Mouse (Mus musculus) small intestine, adult 2 months (tissue): ENCODE data around the gene Ptprs. TPM values are rescaled to one million over a fixed set of nuclear protein-coding genes. Genes with fewer than 3 reads are reported as not detected.

ENCODE experiments used
- H3K27ac ChIP-seq: fragments of 200-500 bp; 2 replicates; pipeline ENCODE4 v1.5.1; 2012; ENCODE audit warnings: low read depth, low read length, control low read depth, inconsistent platforms; ENCODE audit not compliant: insufficient read depth
- H3K27me3 ChIP-seq: fragments of 200-500 bp; 2 replicates; pipeline ENCODE4 v1.6.1; 2012; ENCODE audit warnings: mild to moderate bottlenecking, moderate library complexity, low read length, inconsistent platforms; ENCODE audit not compliant: control insufficient read depth, insufficient read depth
- H3K36me3 ChIP-seq: fragments of 200-500 bp; 2 replicates; pipeline ENCODE4 v1.6.1; 2012; ENCODE audit warnings: mild to moderate bottlenecking, low read length, control low read depth, inconsistent platforms; ENCODE audit not compliant: control insufficient read depth, insufficient read depth
- H3K4me1 ChIP-seq: fragments of 200-500 bp; 2 replicates; pipeline ENCODE4 v1.6.1; 2012; ENCODE audit warnings: low read length, inconsistent platforms, mixed read lengths; ENCODE audit not compliant: control insufficient read depth, insufficient read depth, insufficient read length
- H3K4me3 ChIP-seq: fragments of 200-500 bp; 2 replicates; pipeline ENCODE4 v1.5.1; 2012; ENCODE audit warnings: low read depth, mild to moderate bottlenecking, control low read depth, inconsistent platforms, low read length, moderate library complexity
- CTCF ChIP-seq: fragments of 200-500 bp; IDR thresholded peaks from 2 replicates; pipeline ENCODE4 v1.5.1; 2012; ENCODE audit warnings: low read depth, mild to moderate bottlenecking, control low read depth, inconsistent platforms, low read length, moderate library complexity, mixed read lengths; ENCODE audit not compliant: insufficient replicate concordance, insufficient read length; ENCODE audit errors: extremely low read depth
- POLR2A ChIP-seq: fragments of 200-500 bp; IDR thresholded peaks from 2 replicates; pipeline ENCODE4 v1.6.1; 2012; ENCODE audit warnings: low read depth, mild to moderate bottlenecking, control low read depth, inconsistent platforms, low read length, moderate library complexity
- WGBS: fragments of 180-500 bp; shearing (Covaris S2); methylation state at CpG from one replicate; pipeline ENCODE4 v1.1.7; 2018; 5-methylcytosine and 5-hydroxymethylcytosine counted together
- polyA plus RNA-seq: library from polyadenylated mRNA; depleted of rRNA; stranded (reverse); fragments of >200 nt; gene quantifications from 2 replicates; pipeline ENCODE4 v1.2.3, GENCODE M21; 2012

Ptprs gene
- polyA plus RNA-seq, 1 experiment, result 54.1 TPM

DNA sequence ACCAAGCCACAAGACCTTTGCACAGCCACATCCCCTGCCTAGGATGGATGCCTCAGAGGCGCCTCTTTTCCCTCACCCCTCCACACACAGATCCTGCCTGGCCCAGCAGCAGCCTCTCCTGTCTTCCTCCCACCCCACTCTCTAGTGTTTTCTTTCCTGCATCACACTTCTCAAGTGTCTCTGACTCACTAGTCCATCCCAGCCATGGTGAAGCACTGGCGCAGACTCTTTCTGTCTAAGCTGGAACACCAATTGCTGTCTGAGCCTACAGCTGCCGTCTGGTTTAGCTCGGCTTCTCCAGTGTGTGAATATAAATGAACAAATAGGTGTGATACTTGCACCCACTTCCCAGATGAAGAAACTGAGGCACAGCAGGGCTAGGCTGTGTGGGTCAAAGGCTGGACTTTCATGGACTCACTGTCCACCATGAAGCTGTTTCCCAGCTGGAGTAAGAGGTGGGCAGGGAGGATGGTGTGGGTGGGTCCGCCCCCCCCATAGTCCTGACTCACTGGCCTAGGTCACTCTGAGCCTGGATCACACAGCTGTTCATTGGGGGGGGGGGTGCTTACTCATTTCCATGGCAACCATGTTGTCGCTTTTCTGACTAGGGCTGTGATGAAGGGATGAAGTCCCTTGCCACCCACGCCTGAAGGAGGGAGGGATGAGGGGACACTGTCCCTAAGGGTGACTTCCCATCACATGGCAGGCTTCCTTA is 14.3 kb upstream of the Ptprs start:
- whole genome bisulfite sequencing, result 78% methylated on average over 7 of the region's 7 CpGs
- Histone ChIP-seq H3K27me3 (no peaks in the 10 kb centered on the region), H3K4me1 (no peaks in the 10 kb centered on the region), H3K4me3 (no peak overlapping the region), H3K36me3 (no peaks in the 10 kb centered on the region), H3K27ac (no peak overlapping the region)
- TF ChIP-seq CTCF (no peak), POLR2A (no peak)

DNA sequence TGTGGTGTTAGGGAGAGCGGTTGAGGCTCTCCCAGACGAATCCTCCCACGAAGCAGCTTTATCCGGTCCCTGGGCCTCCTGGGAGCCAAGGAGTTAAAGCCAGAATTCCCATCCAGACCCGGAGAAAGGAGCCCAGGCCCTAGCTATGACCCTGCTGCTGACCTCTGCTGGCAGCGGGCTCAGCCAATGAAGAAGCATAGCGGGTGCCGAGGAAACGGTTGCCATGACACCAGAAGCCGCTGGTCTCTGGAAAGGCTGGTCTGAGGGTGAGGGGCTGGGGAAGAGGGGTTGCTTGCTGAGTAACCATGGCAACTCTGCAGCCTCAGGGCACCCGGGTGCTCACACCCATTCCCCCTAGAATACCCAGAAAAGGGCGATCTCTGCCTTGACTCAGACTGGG is 11.7 kb upstream of the Ptprs start:
- Histone ChIP-seq H3K27me3 (no peaks in the 10 kb centered on the region), H3K36me3 (no peaks in the 10 kb centered on the region), H3K27ac (no peak overlapping the region), H3K4me1 (no peaks in the 10 kb centered on the region), H3K4me3 (no peak overlapping the region)
- WGBS, result 32% methylated on average over 12 of the region's 12 CpGs
- TF ChIP-seq CTCF (no peak), POLR2A (no peak)

DNA sequence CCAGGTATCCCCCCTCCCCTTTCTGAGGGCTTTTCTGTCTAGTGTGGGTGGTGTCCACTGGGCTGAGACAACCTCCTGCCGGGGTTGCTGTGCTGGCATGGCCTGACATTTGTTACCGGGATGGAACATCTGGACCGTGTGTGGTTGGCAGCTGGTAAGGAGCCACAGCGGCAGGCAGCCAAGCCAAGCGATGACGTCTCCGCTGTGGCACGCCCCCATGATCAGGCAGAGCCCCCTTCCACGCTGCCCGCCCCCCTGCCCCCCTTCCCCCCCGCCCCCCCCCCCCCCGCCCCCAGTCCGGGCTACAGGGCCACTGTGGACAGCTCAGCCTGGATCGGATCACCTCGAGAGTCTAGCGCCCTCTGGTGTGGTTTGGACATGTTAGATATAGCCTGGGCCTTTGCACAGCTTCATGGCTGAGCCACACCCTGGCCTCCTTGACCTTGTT is 11.2 kb upstream of the Ptprs start:
- WGBS, result 10% methylated on average over 11 of the region's 16 CpGs
- Histone ChIP-seq H3K27ac (no peak overlapping the region), H3K4me3 (no peak overlapping the region), H3K4me1 (no peaks in the 10 kb centered on the region), H3K36me3 (no peaks in the 10 kb centered on the region), H3K27me3 (no peaks in the 10 kb centered on the region)
- TF ChIP-seq CTCF, result no peak
- TF ChIP-seq POLR2A, result no peak

DNA sequence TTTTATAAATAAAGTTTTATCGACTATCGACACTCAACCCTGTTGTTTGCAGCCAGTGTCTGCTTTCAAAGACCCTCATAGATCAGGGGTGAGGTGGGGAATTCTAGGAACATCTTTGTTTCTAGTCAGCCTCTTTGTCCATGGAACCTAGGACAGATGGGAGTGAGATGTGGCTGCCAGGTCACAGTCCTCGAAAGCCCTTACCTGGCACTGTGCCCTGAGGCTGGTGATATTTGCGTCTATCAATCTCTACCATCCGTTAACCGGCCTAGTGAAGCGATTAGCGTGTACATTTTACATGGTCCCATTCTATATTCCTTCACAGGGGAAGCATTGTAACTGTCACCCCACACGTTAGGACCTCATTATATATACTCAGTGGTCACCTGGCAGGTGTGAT is 9.6 kb upstream of the Ptprs start:
- TF ChIP-seq POLR2A, result no peak
- WGBS, result 84% methylated on average over 9 of the region's 9 CpGs

DNA sequence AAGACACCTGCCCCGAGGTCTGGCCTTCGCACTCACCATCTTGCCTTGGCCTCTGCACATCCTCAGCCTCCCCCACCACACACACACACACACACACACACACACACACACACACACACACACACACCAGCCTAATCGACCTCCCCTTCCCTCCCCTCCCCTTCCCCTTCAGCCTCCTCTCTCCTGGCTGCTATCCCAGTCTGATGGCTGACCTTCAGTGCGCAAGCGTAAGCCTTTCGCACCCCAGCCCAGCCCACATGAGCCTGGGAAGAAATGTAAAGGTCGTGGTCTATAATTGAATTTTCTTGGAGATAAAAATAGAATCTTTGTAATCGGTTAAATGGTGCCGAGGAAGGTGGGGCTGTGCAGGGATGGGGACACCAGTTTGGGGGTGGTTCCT is 8.8 kb upstream of the Ptprs start:
- H3K36me3 ChIP-seq, result no peaks in the 10 kb centered on the region
- H3K4me1 ChIP-seq, result no peaks in the 10 kb centered on the region
- H3K27ac ChIP-seq, result no peak overlapping the region
- no peak overlapping the region for H3K4me3 ChIP-seq
- H3K27me3 ChIP-seq, result no peaks in the 10 kb centered on the region
- TF ChIP-seq POLR2A (no peak), CTCF (no peak)
- 67% methylated on average over 9 of the region's 9 CpGs for WGBS

More for the DNA sequence above, 9.6 kb upstream of the Ptprs start:
- Histone ChIP-seq H3K36me3 (no peaks in the 10 kb centered on the region), H3K27me3 (no peaks in the 10 kb centered on the region), H3K4me3 (no peak overlapping the region), H3K4me1 (no peaks in the 10 kb centered on the region), H3K27ac (no peak overlapping the region)

DNA sequence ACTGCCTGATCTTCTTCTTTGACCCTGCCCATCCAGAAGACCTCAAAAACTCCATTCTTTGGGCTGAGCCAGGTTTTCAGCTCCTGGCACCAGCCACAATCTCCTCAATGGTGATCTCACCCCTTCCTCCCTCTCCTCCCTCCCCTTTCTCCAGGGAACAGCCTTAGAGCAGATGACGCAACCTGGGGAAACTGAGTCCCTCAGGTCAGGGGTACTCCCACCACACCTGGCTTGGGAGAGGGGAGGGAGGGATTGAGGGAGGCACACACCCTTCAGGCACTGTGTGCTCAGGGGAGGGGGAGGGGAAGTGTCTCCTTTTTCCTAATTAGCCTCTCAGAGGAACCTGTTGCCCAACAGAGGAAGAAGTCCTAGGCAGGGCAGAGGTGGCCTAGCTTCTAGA is 6.4 kb upstream of the Ptprs start:
- 100% methylated on average over 1 of the region's 1 CpGs for WGBS
- H3K27me3 ChIP-seq, result no peaks in the 10 kb centered on the region
- H3K4me1 ChIP-seq, result peaks cover 2% of the 10 kb centered on the region
- TF ChIP-seq POLR2A (no peak), CTCF (no peak)
- no peak overlapping the region for H3K4me3 ChIP-seq
- H3K36me3 ChIP-seq, result no peaks in the 10 kb centered on the region
- H3K27ac ChIP-seq, result no peak overlapping the region

DNA sequence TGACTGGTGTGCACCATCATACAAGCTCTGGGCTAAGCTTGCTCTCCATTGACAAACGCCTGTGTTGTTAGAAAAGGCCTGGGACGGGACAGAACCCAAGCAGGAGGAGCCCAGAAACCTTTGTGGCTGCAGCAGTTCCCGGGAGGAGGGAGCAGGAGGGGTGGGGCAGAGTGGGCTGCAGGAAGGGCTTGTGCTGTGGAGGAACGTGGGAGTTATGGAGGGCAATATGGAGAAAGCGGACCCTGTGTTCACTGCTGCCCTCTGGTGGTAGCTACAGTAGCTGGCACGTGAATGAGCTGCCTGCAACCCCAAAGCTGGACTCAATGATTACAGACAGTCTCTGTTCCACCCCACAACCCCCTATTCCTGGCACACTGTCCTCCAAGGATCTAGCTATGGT is 3.1 kb upstream of the Ptprs start:
- Histone ChIP-seq H3K27ac (no peak overlapping the region), H3K36me3 (no peaks in the 10 kb centered on the region), H3K27me3 (peaks cover 28% of the 10 kb centered on the region), H3K4me3 (no peak overlapping the region), H3K4me1 (peaks cover 12% of the 10 kb centered on the region)
- WGBS, result 13% methylated on average over 6 of the region's 6 CpGs
- TF ChIP-seq POLR2A, result no peak
- peak; percentile 94 for TF ChIP-seq CTCF
